Mouse (Mus musculus): ENCODE data around the gene Tmem14a.
A peak's percentile ranks its signal among the peaks of the same experiment; 100 is the strongest.
"Not testable (repeated sequence)": the region's sequence is repeated elsewhere in the genome, so short reads cannot be mapped to it uniquely, and the experiment has no call there.

The Tmem14a gene

DNA sequence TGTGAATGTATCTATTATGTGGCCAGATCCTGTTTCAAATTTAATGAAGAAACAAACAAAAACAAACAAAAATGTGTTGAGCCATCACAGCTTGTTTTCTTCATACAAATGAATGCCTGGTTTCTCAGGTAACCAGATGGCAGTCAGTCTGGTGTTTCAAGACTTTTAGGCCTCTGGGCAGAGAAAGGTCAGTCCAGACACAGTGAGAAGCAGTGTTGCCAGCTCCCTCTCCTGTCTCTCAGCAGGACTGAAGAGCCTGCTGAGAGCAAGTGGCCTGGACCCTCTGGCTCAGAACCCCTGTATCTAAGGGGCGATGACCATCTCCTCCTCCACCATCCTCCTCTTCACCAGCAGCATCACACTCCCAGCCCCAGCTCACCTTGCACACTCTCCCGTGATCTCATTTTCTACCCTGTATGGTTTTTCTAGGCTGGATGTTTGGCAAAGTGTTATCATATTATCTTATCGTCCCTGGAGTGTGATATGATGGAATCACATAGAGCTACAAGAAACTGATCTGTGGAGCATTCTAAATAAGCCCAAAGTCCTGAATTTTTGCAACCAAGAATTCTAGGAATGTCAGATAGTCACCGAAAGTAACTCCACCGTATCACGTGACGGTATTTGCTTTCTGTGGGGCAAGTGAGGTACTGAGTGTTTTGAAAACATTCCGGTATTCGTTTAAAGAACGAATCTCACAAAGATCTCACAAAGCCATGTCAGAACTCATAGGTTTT lies 34.4 kb downstream of the Tmem14a start:
- no peak for DNase-seq (ENCODE audit: low spot score)

DNA sequence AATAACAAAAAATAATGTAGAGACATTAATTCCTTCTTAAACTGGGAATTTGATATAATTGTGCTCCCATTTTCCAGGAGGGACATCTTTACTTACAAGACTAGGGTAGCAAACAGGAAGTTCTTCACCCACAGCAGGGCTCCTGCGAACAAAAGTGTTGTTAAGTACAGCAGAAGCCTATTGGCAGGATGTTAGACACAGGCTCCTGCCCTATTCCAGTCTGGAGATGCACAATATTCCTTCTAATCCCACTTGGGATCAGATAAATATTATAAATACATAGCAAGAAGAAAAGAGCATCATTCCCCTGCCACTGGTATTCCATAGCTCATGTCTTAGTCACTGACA lies 34.9 kb downstream of the Tmem14a start:
- no peak for DNase-seq (ENCODE audit: low spot score)

GRCm38 (mm10) chr1:21253856-21254255 lies 35.5 kb downstream of the Tmem14a start:
- no peak for DNase-seq (ENCODE audit: low spot score)

GRCm38 (mm10) chr1:21255625-21256345 lies 37.4 kb downstream of the Tmem14a start:
- no peak for DNase-seq (ENCODE audit: low spot score)

GRCm38 (mm10) chr1:21256391-21256790 lies 38.0 kb downstream of the Tmem14a start:
- DNase-seq (ENCODE audit: low spot score): no peak

- DNase-seq (ENCODE audit: low spot score): no peak
Measured at GRCm38 (mm10) chr1:21256871-21257270, 38.5 kb downstream of the Tmem14a start.

- DNase-seq (ENCODE audit: low spot score): not testable (repeated sequence)
Measured at GRCm38 (mm10) chr1:21259981-21260380, 41.6 kb downstream of the Tmem14a start.

DNA sequence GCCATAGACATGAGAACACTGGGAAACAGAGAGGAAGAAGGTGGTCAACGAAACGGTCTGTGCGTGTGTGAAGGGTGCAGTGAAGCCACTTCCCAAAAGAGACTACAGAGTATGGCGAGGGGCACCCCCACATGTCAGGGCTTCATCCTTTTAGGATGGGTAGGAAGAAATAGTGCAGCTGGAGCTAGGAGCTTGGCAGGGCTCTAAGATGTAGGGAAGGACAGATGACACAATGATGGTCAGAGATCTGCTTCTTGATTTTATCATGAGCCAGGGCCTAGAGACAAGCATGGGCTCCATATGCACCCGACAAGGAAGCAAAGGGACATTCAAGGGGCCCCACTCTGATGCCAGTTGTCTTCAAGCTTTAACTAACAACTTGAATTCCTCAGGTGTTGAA lies 44.0 kb downstream of the Tmem14a start:
- DNase-seq (ENCODE audit: low spot score): no peak

GRCm38 (mm10) chr1:21263986-21264385 lies 45.6 kb downstream of the Tmem14a start:
- DNase-seq (ENCODE audit: low spot score): no peak

DNA sequence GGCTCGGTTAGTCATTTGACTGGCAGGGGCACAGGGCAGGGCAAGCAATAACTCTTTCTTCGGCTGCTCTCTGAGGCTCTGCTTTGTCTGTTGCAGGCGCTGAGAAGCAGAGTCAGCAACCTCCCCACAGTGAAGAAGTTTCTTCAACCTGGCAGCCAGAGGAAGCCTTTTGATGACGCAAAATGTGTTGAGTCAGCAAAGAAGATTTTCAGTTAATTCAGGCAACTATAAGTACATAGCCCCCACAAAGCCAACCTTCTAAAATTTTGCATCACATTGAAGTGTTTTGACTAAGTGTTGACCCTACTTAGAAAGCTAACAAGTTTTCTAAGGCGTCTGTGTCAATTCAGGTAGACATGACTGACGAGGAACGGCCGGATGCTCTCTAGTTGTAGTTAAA lies 46.4 kb downstream of the Tmem14a start:
- no peak for DNase-seq (ENCODE audit: low spot score)

- DNase-seq (ENCODE audit: low spot score): no peak
Measured at GRCm38 (mm10) chr1:21266766-21267165, 48.4 kb downstream of the Tmem14a start.

- DNase-seq (ENCODE audit: low spot score): not testable (repeated sequence)
Measured at GRCm38 (mm10) chr1:21267466-21267865, 49.1 kb downstream of the Tmem14a start.

DNA sequence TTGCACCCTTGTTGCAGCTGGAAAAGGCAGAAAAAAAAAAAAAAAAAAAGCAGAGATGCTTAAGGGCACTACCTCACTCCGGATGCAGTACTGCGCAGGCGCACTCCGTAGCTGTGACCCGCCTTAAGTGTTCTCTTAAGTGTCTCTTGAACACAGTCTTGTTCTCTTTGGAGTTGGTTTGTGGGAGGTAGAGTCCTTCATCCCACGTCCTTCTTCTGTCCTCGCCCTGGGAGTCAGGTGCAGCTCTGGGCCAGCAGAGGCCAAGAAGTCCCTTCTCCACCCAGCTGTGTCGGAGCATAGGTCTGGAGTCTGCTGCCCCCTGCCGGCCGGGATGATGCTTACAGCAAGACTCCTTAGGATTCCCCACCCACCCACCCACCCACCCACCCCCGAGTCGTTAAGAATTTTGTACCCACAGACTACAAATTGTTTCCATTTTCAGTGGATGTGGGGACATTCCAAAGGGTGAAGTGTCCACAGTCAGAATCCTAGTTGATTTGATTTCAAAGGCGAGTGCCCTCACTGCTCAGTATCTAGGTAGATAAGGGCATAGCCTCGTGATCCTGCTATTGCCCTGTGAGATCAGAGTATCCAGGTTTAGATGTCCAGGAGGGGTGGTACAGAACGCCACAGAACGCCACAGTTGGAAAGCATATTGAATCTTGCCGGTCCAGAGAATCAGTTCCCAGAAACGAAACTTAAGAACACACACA lies 53.1 kb downstream of the Tmem14a start:
- peak; percentile 85 for DNase-seq (ENCODE audit: low spot score)

GRCm38 (mm10) chr1:21272056-21272431 lies 53.7 kb downstream of the Tmem14a start:
- no peak for DNase-seq (ENCODE audit: low spot score)

DNA sequence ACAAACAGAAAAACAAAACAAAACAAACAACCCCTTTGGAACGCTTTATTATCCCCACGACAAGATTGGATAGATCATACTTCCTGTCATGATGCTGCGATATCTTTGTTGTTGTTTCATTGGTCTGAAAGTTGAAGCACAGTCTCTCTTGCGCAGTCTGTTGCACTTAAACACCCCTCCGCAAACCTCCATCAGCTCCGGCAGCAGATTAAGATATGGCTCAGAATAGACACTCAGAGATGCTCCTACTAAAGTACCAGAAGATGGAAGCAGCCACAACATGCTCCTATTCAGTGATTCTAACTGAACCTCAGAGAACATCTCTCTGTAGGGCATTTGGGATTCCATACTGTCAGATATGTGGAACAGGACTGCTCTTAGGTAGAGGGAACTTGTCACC lies 54.7 kb downstream of the Tmem14a start:
- DNase-seq (ENCODE audit: low spot score): no peak

DNA sequence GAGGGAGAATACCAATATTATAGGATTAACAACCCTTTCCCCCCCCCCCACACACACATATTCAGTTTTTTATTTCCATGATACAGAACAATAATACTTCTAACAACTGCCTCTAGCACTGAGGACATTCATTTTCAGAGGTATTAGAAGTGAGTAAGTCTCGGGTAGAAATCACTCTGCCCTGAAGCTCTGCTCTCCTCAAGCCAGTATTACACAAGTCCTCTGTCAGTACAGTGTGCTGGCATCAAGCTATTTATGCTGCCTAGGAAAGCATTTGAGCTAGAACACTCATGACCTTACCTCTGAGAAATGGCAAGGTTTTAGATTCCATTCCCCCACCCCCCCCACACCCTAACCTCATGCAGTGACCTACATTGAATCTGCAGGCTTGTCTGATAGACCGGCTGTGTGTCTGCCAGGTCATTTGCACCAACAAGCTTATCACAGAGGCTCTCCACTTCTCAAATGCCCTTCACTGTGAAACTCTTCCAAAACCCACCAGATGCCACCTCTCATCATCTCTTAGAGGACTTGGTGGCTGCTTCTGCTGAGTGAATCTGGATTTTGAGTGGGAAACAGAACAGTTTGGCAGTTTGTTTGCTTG lies 56.2 kb downstream of the Tmem14a start:
- no peak for DNase-seq (ENCODE audit: low spot score)

DNA sequence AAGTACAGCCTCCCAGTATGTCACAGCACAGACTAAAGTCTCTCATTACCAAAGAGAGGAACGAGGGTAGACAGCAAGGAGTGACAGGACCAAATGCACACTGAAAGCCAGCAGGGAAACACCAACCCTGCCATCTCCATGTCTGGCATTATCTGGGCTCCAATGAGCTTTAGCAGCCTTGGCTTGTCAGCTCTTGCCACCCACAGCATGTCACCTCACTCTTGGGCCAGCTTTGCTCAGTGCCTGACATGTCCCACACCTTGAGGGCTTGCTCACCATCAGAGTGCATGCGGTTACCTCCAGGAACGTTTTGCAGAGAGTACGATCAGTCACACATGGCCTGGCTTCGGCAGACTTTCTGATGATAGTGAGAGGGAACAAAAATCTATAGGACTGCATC lies 57.0 kb downstream of the Tmem14a start:
- not testable (repeated sequence) for DNase-seq (ENCODE audit: low spot score)

GRCm38 (mm10) chr1:21276158-21276557 lies 57.8 kb downstream of the Tmem14a start:
- DNase-seq (ENCODE audit: low spot score): not testable (repeated sequence)
